In the genomic region with DNA sequence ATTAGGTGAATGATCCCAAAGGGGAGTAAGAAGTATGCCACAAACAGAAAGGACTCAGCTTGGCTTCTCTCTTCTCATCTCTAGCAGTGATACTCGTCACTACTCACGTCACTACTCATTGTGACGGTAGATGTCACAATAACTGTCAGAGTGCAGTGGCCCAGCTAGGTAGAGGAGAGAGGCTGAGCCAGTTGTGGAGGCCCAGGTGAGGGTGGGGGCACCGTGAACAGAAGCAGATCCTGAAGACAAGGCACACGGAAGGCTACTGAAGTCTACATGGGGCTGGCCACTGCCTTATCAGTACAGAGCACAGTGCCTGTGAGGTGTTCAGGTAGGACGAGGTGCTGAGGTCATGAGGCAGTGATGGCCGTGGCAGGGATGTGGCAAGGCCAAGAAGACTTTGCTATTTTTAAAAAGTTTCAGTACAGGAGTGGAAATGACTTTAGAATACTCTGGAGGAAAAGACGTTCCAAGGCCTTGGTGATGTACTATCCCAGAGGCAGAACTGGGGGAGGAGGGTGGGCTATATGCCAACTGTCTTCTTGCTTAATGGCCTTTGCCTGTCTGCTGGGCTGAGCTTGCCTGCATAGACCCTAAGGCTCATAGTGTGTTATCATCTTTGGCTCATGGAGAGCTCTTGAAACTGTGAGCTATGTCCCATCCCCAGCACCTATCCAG, we compare ENCODE assay signal across 8 mouse cellular contexts. TPM values are rescaled to one million over a fixed set of nuclear protein-coding genes. Genes with fewer than 3 reads are reported as not detected.
DNase-seq lines count a peak whose midpoint lies in the region; ATAC-seq lines count a peak whose summit lies in the region.
"Had no signal": no experiment of that assay in that cellular context is flagged by ENCODE, and none has a peak within 500 bp of the region (broad histone marks: within the 10 kb centered on the region; RNA-seq: fewer than 3 reads in every experiment).

No protein-coding gene starts in this region.

- ATAC-seq in liver, embryonic 15.5 days (ENCODE audit: insufficient read depth), result no peak

- H3K9ac ChIP-seq in liver, embryonic 15.5 days, result no peak overlapping the region

- peaks cover 70% of the 10 kb centered on the region for H3K4me1 ChIP-seq in liver, embryonic 15.5 days (replicated peaks)

- peak overlapping the region; percentile 71 for H3K4me2 ChIP-seq in liver, embryonic 15.5 days

- 20% methylated on average over 8 of the region's 8 CpGs for WGBS in liver, embryonic 15.5 days (ENCODE audit: insufficient replicate concordance)

- peak overlapping the region; percentile 10; the same call in 1 of the 2 replicates for H3K27ac ChIP-seq in liver, embryonic 15.5 days (replicated peaks)

- DNase-seq in NIH3T3 (ENCODE audit: low read depth), result peak; percentile 69
- peak; percentile 87 for DNase-seq in adrenal gland, adult 8-10 months
- peak; percentile 58 to 64 for DNase-seq in heart, postnatal 14 days
- peak; percentile 75 for DNase-seq in testis, postnatal 10 days (ENCODE audit: low spot score)
- DNase-seq in thymus, postnatal 25 days, result no peak
- no peak for DNase-seq in right cerebral cortex, postnatal 25 days

- no peaks in the 10 kb centered on the region for H3K36me3 ChIP-seq in liver, embryonic 15.5 days (replicated peaks)

- H3K27me3 ChIP-seq in liver, embryonic 15.5 days, result peaks cover 17% of the 10 kb centered on the region; the same call in 1 of the 2 replicates

- H3K4me3 ChIP-seq in liver, embryonic 15.5 days (replicated peaks), result peak overlapping the region; percentile 59

- intact Hi-C loops in heart, postnatal 14 days (cut with DNase I), result loop anchor here (2.0 kb wide), 1 partner anchor 39 kb away; a partner anchor contains a TSS

- H3K9me3 ChIP-seq in liver, embryonic 15.5 days (replicated peaks), result no peaks in the 10 kb centered on the region

RNA-seq across cellular contexts. Expression of a gene that starts 2.3 kb away (rescaled TPM):
- total RNA-seq in adrenal gland, adult 8-10 months (2022), result 100 to 1,000 TPM; 194 to 259 (median 215) TPM
- 10 to 100 TPM; 63.4 to 70.7 TPM for total RNA-seq in heart, postnatal 14 days (2021)
- polyA plus RNA-seq in liver, embryonic 15.5 days (2015; fragmentation: Nextera tagmentation; extraction: Ambion mirVana), result 29.4 and 31.0 TPM in 2 replicates

RNA-seq across cellular contexts. Expression of a gene that starts 29.1 kb away (rescaled TPM):
- under 1 TPM in 2 of 4 experiments, not detected in 2; 0.09 to 0.19 TPM for total RNA-seq in adrenal gland, adult 8-10 months (2022)
- total RNA-seq in heart, postnatal 14 days (2021), result not detected
- polyA plus RNA-seq in liver, embryonic 15.5 days (2015; fragmentation: Nextera tagmentation; extraction: Ambion mirVana), result 0.70 and 0.86 TPM in 2 replicates
- total RNA-seq: common myeloid progenitor, adult 5-6 weeks had no signal

RNA-seq across cellular contexts. Expression of a gene that starts 31.0 kb away (rescaled TPM):
- total RNA-seq in adrenal gland, adult 8-10 months (2022), result 1 to 10 TPM; 1.4 to 3.4 (median 2.2) TPM
- total RNA-seq in heart, postnatal 14 days (2021), result 1 to 10 TPM in 1 of 2 experiments, under 1 TPM in 1; 1.00 to 1.1 TPM
- polyA plus RNA-seq in liver, embryonic 15.5 days (2015; fragmentation: Nextera tagmentation; extraction: Ambion mirVana), result 0.64 and 0.79 TPM in 2 replicates

RNA-seq across cellular contexts. Expression of a gene that starts 37.8 kb away (rescaled TPM):
- 10 to 100 TPM; 74.1 to 83.5 (median 81.0) TPM for total RNA-seq in adrenal gland, adult 8-10 months (2022)
- 10 to 100 TPM; 34.6 to 36.0 TPM for total RNA-seq in heart, postnatal 14 days (2021)
- 20.6 and 25.1 TPM in 2 replicates for polyA plus RNA-seq in liver, embryonic 15.5 days (2015; fragmentation: Nextera tagmentation; extraction: Ambion mirVana)

Comparison
In these comparisons a context has a peak if more than half of its experiments do, and no peak if none do; other contexts are left out.
1. DNase-seq: peak in NIH3T3 (single experiment), adrenal gland, adult 8-10 months (single experiment), heart, postnatal 14 days (2 of 2) and testis, postnatal 10 days (single experiment); none in thymus, postnatal 25 days (single experiment) and right cerebral cortex, postnatal 25 days (single experiment).